Mouse (Mus musculus): ENCODE measurements around the gene Gnmt.
A peak's percentile ranks its signal among the peaks of the same experiment; 100 is the strongest.

Gene Gnmt

GRCm38 (mm10) chr17:46741305-46741704, 12.3 kb upstream of the Gnmt start:
- no peak for DNase-seq (ENCODE audit: low read depth)

DNA sequence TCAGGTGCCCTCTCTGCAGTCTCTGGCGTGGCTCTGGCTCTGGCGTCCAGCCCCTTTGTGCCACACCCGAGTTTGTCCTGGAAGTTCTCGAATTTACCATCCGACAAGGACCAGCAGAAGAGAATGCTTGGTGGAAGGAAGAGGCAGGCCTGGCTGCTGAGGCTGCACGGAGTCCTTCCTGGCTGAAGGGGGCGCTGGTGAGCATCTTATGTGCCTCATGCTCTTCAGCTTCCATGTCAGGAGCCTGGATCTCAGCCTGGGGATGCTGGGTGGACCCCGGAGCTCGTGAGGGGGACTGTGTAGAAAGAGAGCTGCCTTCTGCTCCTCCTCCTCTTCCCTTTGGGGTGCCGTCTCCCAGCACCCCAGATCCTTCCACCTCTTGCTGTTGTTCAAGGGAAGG, 7.2 kb upstream of the Gnmt start:
- no peak for DNase-seq (ENCODE audit: low read depth)

GRCm38 (mm10) chr17:46735287-46735686, 6.3 kb upstream of the Gnmt start:
- no peak for DNase-seq (ENCODE audit: low read depth)

DNA sequence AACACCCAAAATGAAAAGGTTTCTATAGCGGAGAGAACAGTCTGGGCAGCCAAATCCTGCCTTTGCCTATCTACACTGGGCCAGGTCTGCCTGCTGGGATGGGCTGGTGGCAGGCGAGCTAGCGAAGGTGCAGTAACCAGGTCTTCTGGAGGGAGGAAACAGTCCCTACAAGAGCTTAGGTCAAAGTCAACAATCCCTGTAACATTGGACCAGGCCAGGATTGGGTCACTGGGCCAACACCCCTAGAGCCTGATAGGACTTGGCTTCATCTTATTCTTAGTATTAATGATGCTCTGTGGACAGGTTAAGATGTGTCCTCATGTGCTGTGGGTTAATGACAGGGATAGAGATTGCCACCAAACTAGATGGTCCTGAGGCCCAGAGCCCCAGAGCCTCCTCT, 5.1 kb upstream of the Gnmt start:
- DNase-seq (ENCODE audit: low read depth) = no peak

- no peak for DNase-seq (ENCODE audit: low read depth)
These were observed 472 bp downstream of the Gnmt start for GRCm38 (mm10) chr17:46728496-46728895.

GRCm38 (mm10) chr17:46728021-46728420, 947 bp downstream of the Gnmt start:
- no peak for DNase-seq (ENCODE audit: low read depth)

DNA sequence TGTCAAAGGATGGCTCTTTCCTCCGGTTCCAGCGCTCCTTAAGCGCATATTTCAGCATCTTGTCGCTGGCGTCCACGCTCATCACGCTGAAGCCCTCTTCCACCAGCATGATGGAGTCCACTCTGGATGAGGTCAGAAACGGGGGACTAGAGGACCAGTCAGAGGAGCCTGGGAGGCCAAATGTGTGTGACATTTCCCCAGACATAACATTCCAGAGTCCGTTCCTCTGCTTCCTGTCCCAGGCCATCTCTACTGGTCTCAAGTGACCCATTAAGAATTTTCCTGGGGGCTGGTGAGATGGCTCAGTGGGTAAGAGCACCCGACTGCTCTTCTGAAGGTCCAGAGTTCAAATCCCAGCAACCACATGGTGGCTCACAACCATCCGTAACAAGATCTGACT, 1.7 kb downstream of the Gnmt start:
- DNase-seq (ENCODE audit: low read depth) = no peak

GRCm38 (mm10) chr17:46725731-46726645, 3.0 kb downstream of the Gnmt start:
- no peak for DNase-seq (ENCODE audit: low read depth)

DNA sequence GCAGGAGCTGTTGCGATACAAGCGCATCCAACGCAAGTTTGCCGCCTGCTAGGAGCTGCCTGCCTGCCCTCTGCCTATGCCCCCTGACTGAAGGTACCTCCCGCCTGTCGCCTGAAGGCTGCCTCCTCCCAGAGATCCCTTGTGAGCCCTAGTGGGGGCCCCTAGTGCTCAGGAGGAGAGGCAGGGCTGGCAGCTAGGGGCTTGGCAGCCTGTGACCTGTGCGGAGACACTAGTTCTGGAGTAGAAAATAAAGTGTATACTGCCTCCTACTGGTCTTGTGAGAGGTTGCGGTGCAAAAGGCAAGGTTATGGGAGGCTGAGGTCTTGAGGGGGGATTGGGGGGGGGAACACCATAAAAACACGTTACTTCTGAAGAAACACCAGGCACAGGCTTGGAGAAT, 3.7 kb downstream of the Gnmt start:
- DNase-seq (ENCODE audit: low read depth) = peak; percentile 10

DNA sequence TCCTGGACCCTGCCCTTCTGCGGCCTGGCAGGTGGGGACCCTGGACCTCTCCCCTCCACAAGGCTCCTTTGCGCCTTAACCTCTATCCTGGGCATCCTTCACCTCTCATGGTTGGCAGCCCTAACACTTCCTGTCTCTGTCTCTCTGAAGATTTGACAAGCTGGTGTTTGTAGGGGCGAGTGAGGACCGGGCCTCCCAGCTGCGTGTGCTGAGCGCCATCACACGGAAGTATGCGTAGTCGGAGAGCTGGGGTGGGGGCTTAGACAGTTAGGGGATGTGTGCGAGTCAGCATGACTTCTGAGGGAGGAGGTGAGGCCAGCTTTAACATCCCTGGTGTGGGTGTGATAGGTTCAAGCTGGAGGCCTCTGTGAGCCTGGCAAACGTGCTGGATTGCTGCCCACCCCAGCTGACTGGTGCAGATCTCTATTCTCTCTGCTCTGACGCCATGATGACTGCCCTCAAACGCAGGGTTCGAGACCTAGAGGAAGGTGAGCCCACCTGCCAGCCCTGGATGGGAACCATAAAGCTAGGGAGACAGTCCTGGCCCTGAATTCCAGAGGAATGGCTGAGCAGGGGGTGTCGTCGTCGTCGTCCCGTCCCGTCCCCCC, 4.4 kb downstream of the Gnmt start:
- DNase-seq (ENCODE audit: low read depth) = no peak

DNA sequence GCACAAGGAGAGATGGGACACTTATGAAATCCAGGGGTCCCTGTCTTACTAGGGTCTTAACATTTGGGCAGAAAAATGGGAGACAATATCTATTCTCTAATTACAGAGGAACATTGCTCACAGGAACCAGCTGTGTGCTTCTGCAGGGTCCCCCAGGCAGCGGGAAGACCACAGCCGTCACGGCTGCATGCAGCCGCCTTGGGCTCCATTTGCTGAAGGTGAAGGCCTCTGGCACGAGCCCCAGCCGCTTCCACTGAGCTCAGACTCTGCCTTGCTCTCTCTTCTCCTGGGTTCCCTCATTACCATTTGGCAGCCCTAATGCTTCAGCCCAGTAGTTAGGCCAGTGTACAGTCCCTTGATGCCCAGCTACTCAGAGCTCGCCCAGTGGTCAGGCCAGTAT, 7.9 kb downstream of the Gnmt start:
- no peak for DNase-seq (ENCODE audit: low read depth)

DNA sequence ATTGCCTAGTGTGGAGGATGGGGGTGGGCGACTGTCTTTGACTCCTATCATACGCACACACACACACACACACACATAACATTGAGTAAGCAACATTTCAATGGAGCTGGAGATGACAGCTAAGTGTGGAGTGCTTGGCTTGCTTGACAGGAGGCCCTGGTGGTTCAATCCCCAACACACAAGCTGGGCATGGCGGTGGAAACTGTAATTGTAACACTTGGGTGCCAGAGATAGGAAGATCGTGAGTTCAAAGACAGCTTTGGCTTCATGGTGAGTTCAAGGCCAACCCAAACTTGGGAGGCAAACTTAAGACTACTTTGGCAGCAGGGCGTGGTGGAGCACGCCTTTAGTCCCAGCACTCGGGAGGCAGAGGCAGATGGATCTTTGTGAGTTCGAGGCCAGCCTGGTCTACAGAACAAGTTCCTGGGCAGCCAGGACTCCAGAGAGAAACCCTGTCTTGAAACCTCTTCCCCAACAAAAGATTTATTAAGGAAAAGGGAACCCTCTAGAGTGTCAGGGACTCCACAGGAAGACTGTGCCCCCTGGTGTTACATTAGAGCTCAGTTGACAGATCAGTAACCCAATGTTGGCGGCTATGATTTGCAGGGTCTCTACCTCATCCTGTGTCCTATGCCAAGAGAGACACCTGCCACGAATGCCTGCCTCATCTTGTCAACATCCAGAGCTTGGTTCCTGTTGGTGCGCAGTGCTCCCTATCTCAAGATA, 14.0 kb downstream of the Gnmt start:
- DNase-seq (ENCODE audit: low read depth) = no peak

DNA sequence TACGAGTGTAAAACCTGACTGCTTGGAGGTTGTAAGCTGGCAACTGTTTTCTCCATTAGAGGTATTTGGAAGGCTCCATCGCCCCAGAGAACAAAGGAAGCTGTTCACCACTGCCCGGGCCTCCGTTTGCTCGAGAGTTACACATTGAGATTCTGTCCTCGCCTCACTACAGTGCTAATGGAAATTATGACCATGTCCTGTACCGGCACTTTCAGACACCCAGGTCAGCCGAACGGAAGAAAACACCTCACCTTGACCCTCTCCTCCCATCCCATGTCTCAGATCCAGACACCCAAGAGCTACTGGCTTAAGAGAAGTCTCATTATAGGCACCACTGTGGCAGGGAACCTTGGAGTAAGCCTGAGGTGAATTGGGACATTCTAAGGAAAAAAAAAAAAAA, 15.1 kb downstream of the Gnmt start:
- no peak for DNase-seq (ENCODE audit: low read depth)

DNA sequence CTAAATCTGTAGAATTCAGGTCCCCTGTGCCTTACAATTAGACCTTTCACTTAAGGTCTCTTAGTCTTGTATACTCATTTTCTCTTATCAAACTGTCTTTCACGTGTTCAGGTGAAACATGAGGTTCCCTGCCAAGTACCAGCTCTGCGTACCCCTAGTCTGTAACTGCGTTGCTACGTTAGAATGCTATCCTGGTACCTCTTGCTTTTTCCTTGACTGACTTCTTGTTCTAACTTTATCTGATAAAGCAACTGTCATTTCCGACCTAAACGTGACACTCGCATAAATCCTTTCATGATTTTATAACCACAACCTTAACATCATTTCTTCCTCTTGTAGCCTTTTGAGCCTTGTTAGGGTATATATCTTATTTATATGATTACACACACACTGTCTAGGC, 16.5 kb downstream of the Gnmt start:
- DNase-seq (ENCODE audit: low read depth) = no peak

- DNase-seq (ENCODE audit: low read depth) = no peak
These were observed 17.2 kb downstream of the Gnmt start for GRCm38 (mm10) chr17:46711612-46712271.

GRCm38 (mm10) chr17:46710959-46711597, 17.9 kb downstream of the Gnmt start, which contains the start of gene Pex6:
TSS of gene Pex6 (plus strand) at chr17:46711463.
- peak; percentile 56 for DNase-seq (ENCODE audit: low read depth)

GRCm38 (mm10) chr17:46706375-46707089, 22.4 kb downstream of the Gnmt start:
- DNase-seq (ENCODE audit: low read depth) = no peak

- peak; percentile 97 for DNase-seq (ENCODE audit: low read depth)
These were observed 23.8 kb downstream of the Gnmt start, which contains the start of gene Ppp2r5d for GRCm38 (mm10) chr17:46704887-46705835. TSS of gene Ppp2r5d (minus strand) at chr17:46705111.

GRCm38 (mm10) chr17:46703971-46704886, 24.7 kb downstream of the Gnmt start:
- no peak for DNase-seq (ENCODE audit: low read depth)

Data from fibroblast of lung, adult 2 months (primary cell).